ENCODE assay signal across 8 mouse cellular contexts in the genomic region with DNA sequence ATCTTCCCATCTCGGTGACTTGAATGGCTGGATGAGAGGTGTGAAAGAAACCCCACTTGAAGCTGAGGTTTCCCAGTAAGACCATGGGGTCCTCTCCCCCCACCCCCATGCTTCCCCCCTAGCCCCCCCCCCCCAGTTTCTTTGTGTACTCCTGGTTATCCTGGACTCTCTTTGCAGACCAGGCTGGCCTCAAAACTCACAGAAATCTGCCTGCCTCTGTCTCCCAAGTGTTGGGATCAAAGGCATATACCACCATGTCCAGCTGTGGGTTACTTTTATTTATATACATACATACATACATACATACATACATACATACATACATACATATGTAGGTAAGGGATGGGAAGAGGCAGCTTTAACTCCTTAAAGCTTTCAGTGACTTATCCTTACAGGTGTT. TPM values are rescaled to one million over a fixed set of nuclear protein-coding genes. Genes with fewer than 3 reads are reported as not detected.
DNase-seq lines count a peak whose midpoint lies in the region; ATAC-seq and TF ChIP-seq lines count a peak whose summit lies in the region.

No protein-coding gene starts in this region.

- H3K36me3 ChIP-seq in heart, embryonic 12.5 days = peaks cover 28% of the 10 kb centered on the region
- H3K36me3 ChIP-seq in hindbrain, embryonic 14.5 days (replicated peaks; ENCODE audit: control insufficient read depth, insufficient read depth) = peaks cover 30% of the 10 kb centered on the region
- H3K36me3 ChIP-seq in midbrain, embryonic 13.5 days = peaks cover 28% of the 10 kb centered on the region

- 67% methylated on average over 1 of the region's 1 CpGs for WGBS in heart, embryonic 12.5 days
- WGBS in hindbrain, embryonic 14.5 days = 50% methylated on average over 1 of the region's 1 CpGs
- 39% methylated on average over 1 of the region's 1 CpGs for WGBS in midbrain, embryonic 13.5 days

- H3K27me3 ChIP-seq in heart, embryonic 12.5 days (replicated peaks) = no peaks in the 10 kb centered on the region
- H3K27me3 ChIP-seq in hindbrain, embryonic 14.5 days (ENCODE audit: control insufficient read depth, insufficient read depth, low read length) = no peaks in the 10 kb centered on the region
- H3K27me3 ChIP-seq in midbrain, embryonic 13.5 days = no peaks in the 10 kb centered on the region

- H3K27ac ChIP-seq in heart, embryonic 12.5 days (ENCODE audit: poor library complexity, severe bottlenecking) = peak overlapping the region; percentile 100
- H3K27ac ChIP-seq in cortical plate, adult 2 months (ENCODE audit: insufficient read depth, low read length) = no peak overlapping the region
- H3K27ac ChIP-seq in hindbrain, embryonic 14.5 days = no peak overlapping the region
- peak overlapping the region; percentile 99; the same call in 1 of the 2 replicates for H3K27ac ChIP-seq in midbrain, embryonic 13.5 days

- no peaks in the 10 kb centered on the region for H3K9me3 ChIP-seq in heart, embryonic 12.5 days (replicated peaks)
- H3K9me3 ChIP-seq in hindbrain, embryonic 14.5 days (ENCODE audit: control insufficient read depth, low read length) = no peaks in the 10 kb centered on the region
- no peaks in the 10 kb centered on the region for H3K9me3 ChIP-seq in midbrain, embryonic 13.5 days

- no peak for ATAC-seq in heart, embryonic 12.5 days (ENCODE audit: insufficient number of reproducible peaks, low FRiP score)
- no peak for ATAC-seq in hindbrain, embryonic 14.5 days (ENCODE audit: low FRiP score)
- no peak for ATAC-seq in midbrain, embryonic 13.5 days

- H3K9ac ChIP-seq in heart, embryonic 12.5 days = peak overlapping the region; percentile 99
- H3K9ac ChIP-seq in hindbrain, embryonic 14.5 days = peak overlapping the region; percentile 100
- peak overlapping the region; percentile 100 for H3K9ac ChIP-seq in midbrain, embryonic 13.5 days (replicated peaks)

- peak overlapping the region; percentile 75 for H3K4me2 ChIP-seq in heart, embryonic 12.5 days
- H3K4me2 ChIP-seq in hindbrain, embryonic 14.5 days (replicated peaks) = peak overlapping the region; percentile 88
- peak overlapping the region; percentile 86 for H3K4me2 ChIP-seq in midbrain, embryonic 13.5 days (replicated peaks)

- H3K4me3 ChIP-seq in heart, embryonic 12.5 days = peak overlapping the region; percentile 97
- peak overlapping the region; percentile 76; the same call in 1 of the 2 replicates for H3K4me3 ChIP-seq in cortical plate, adult 2 months (ENCODE audit: insufficient read depth, low read length)
- peak overlapping the region; percentile 100 for H3K4me3 ChIP-seq in hindbrain, embryonic 14.5 days (replicated peaks; ENCODE audit: low read length)
- peak overlapping the region; percentile 93 for H3K4me3 ChIP-seq in midbrain, embryonic 13.5 days (replicated peaks)

- no peak for TF ChIP-seq POLR2A in cortical plate, adult 2 months (IDR thresholded peaks at IDR 0.05; ENCODE audit: extremely low read depth, insufficient read depth, low read length)

- DNase-seq in heart, postnatal 10 days = no peak
- no peak for DNase-seq in hindbrain, embryonic 14.5 days (ENCODE audit: low spot score)
- DNase-seq in Muller cell, postnatal 12 days (ENCODE audit: inconsistent ontology term) = no peak
- no peak for DNase-seq in adrenal gland, postnatal 4 days (ENCODE audit: low spot score in 2 of 2)
- DNase-seq in urinary bladder, postnatal 14 days (ENCODE audit: low spot score) = no peak

- intact Hi-C loops in heart, postnatal 10 days (cut with DNase I) = no loop called here

- H3K4me1 ChIP-seq in heart, embryonic 12.5 days (replicated peaks) = peaks cover 63% of the 10 kb centered on the region
- peaks cover 9% of the 10 kb centered on the region for H3K4me1 ChIP-seq in cortical plate, adult 2 months (ENCODE audit: control insufficient read depth, insufficient read depth, low read length)
- peaks cover 44% of the 10 kb centered on the region for H3K4me1 ChIP-seq in hindbrain, embryonic 14.5 days (replicated peaks; ENCODE audit: control insufficient read depth, insufficient read depth, low read length)
- H3K4me1 ChIP-seq in midbrain, embryonic 13.5 days (replicated peaks) = peaks cover 75% of the 10 kb centered on the region

- no peak for TF ChIP-seq CTCF in cortical plate, adult 2 months (IDR thresholded peaks at IDR 0.05; ENCODE audit: extremely low read depth, insufficient read depth, low read length)

RNA-seq across cellular contexts. Expression of a gene that starts 3.3 kb away (rescaled TPM):
- 110 and 118 TPM in 2 replicates for polyA plus RNA-seq in heart, embryonic 12.5 days (2016; fragmentation: Nextera tagmentation; extraction: Ambion mirVana)
- total RNA-seq in heart, postnatal 10 days (2021) = 100 to 1,000 TPM; 113 to 134 TPM
- polyA plus RNA-seq in cortical plate, adult 2 months (2012; rRNA removed) = 150 and 180 TPM in 2 replicates
- 203 and 252 TPM in 2 replicates for polyA plus RNA-seq in hindbrain, embryonic 14.5 days (2014; fragmentation: Nextera tagmentation; extraction: Ambion mirVana)
- polyA plus RNA-seq in midbrain, embryonic 13.5 days (2015; fragmentation: Nextera tagmentation; extraction: Ambion mirVana) = 354 and 412 TPM in 2 replicates
- 100 to 1,000 TPM; 296 to 322 TPM for total RNA-seq in adrenal gland, postnatal 4 days (2021)

RNA-seq across cellular contexts. Expression of a gene that starts 3.7 kb away (rescaled TPM):
- 10.4 and 11.7 TPM in 2 replicates for polyA plus RNA-seq in heart, embryonic 12.5 days (2016; fragmentation: Nextera tagmentation; extraction: Ambion mirVana)
- total RNA-seq in heart, postnatal 10 days (2021) = 1 to 10 TPM; 3.1 to 3.4 TPM
- 13.1 and 13.9 TPM in 2 replicates for polyA plus RNA-seq in cortical plate, adult 2 months (2012; rRNA removed)
- 7.0 and 7.7 TPM in 2 replicates for polyA plus RNA-seq in hindbrain, embryonic 14.5 days (2014; fragmentation: Nextera tagmentation; extraction: Ambion mirVana)
- polyA plus RNA-seq in midbrain, embryonic 13.5 days (2015; fragmentation: Nextera tagmentation; extraction: Ambion mirVana) = 11.9 and 14.5 TPM in 2 replicates
- 1 to 10 TPM; 7.5 to 8.8 TPM for total RNA-seq in adrenal gland, postnatal 4 days (2021)

RNA-seq across cellular contexts. Expression of a gene that starts 10.2 kb away (rescaled TPM):
- polyA plus RNA-seq in heart, embryonic 12.5 days (2016; fragmentation: Nextera tagmentation; extraction: Ambion mirVana) = 16.6 and 17.2 TPM in 2 replicates
- total RNA-seq in heart, postnatal 10 days (2021) = 1 to 10 TPM; 1.4 to 1.7 TPM
- 7.7 and 8.5 TPM in 2 replicates for polyA plus RNA-seq in cortical plate, adult 2 months (2012; rRNA removed)
- polyA plus RNA-seq in hindbrain, embryonic 14.5 days (2014; fragmentation: Nextera tagmentation; extraction: Ambion mirVana) = 25.9 and 26.2 TPM in 2 replicates
- polyA plus RNA-seq in midbrain, embryonic 13.5 days (2015; fragmentation: Nextera tagmentation; extraction: Ambion mirVana) = 34.5 and 41.3 TPM in 2 replicates
- total RNA-seq in adrenal gland, postnatal 4 days (2021) = 1 to 10 TPM; 6.5 to 7.5 TPM

RNA-seq across cellular contexts. Expression of a gene that starts 21.0 kb away (rescaled TPM):
- 25.9 and 28.9 TPM in 2 replicates for polyA plus RNA-seq in heart, embryonic 12.5 days (2016; fragmentation: Nextera tagmentation; extraction: Ambion mirVana)
- 100 to 1,000 TPM; 132 to 190 TPM for total RNA-seq in heart, postnatal 10 days (2021)
- polyA plus RNA-seq in cortical plate, adult 2 months (2012; rRNA removed) = 26.6 and 33.8 TPM in 2 replicates
- 44.1 and 54.4 TPM in 2 replicates for polyA plus RNA-seq in hindbrain, embryonic 14.5 days (2014; fragmentation: Nextera tagmentation; extraction: Ambion mirVana)
- 35.9 and 40.6 TPM in 2 replicates for polyA plus RNA-seq in midbrain, embryonic 13.5 days (2015; fragmentation: Nextera tagmentation; extraction: Ambion mirVana)
- 100 to 1,000 TPM; 113 to 124 TPM for total RNA-seq in adrenal gland, postnatal 4 days (2021)

RNA-seq across cellular contexts. Expression of a gene that starts 28.4 kb away (rescaled TPM):
- polyA plus RNA-seq in heart, embryonic 12.5 days (2016; fragmentation: Nextera tagmentation; extraction: Ambion mirVana) = 1.7 and 3.6 TPM in 2 replicates
- total RNA-seq in heart, postnatal 10 days (2021) = 1 to 10 TPM; 3.2 to 4.1 TPM
- 274 and 285 TPM in 2 replicates for polyA plus RNA-seq in cortical plate, adult 2 months (2012; rRNA removed)
- polyA plus RNA-seq in hindbrain, embryonic 14.5 days (2014; fragmentation: Nextera tagmentation; extraction: Ambion mirVana) = 93.4 and 96.4 TPM in 2 replicates
- 40.6 and 45.3 TPM in 2 replicates for polyA plus RNA-seq in midbrain, embryonic 13.5 days (2015; fragmentation: Nextera tagmentation; extraction: Ambion mirVana)
- total RNA-seq in adrenal gland, postnatal 4 days (2021) = 10 to 100 TPM; 49.1 to 72.7 TPM

Comparison
In these comparisons a context has a peak if more than half of its experiments do, and no peak if none do; other contexts are left out.
1. H3K27ac ChIP-seq: peak in heart, embryonic 12.5 days (single experiment) and midbrain, embryonic 13.5 days (single experiment); none in cortical plate, adult 2 months (single experiment) and hindbrain, embryonic 14.5 days (single experiment).
2. Peak in every context shown above with its lines, with median percentiles within 50 percentile points of each other: H3K4me2 ChIP-seq, H3K4me3 ChIP-seq and H3K9ac ChIP-seq.